Mouse (Mus musculus): ENCODE results near the gene Nadk. TPM values are rescaled to one million over a fixed set of nuclear protein-coding genes. Genes with fewer than 3 reads are reported as not detected.

Nadk gene
- 88.4 and 96.1 TPM in 2 replicates for polyA plus RNA-seq (2015; fragmentation: Nextera tagmentation; extraction: Ambion mirVana)

GRCm38 (mm10) chr4:155561661-155562442 lies at the start of gene Nadk:
Nadk (plus strand) TSS chr4:155562378.
- H3K27me3 ChIP-seq: no peaks in the 10 kb centered on the region
- peaks cover 44% of the 10 kb centered on the region for H3K36me3 ChIP-seq
- peak within 1 kb of the TSS; percentile 88 for H3K27ac ChIP-seq
- peak within 1 kb of the TSS; percentile 65 for H3K4me3 ChIP-seq
- peak within 1 kb of the TSS; percentile 66 for H3K4me2 ChIP-seq (replicated peaks)
- 65% methylated on average over 7 of the region's 7 CpGs for WGBS
- no peak for ATAC-seq (ENCODE audit: low FRiP score, low read depth)
- H3K9ac ChIP-seq: peak within 1 kb of the TSS; percentile 58
- no peaks in the 10 kb centered on the region for H3K9me3 ChIP-seq
- peaks cover 48% of the 10 kb centered on the region for H3K4me1 ChIP-seq

- Histone ChIP-seq H3K4me3 (no peak overlapping the region), H3K36me3 (peaks cover 22% of the 10 kb centered on the region), H3K27ac (no peak overlapping the region), H3K27me3 (no peaks in the 10 kb centered on the region), H3K9ac (no peak overlapping the region), H3K4me2 (replicated peaks) (no peak overlapping the region), H3K9me3 (no peaks in the 10 kb centered on the region), H3K4me1 (peaks cover 4% of the 10 kb centered on the region; the same call in 1 of the 2 replicates)
- WGBS: 96% methylated on average over 2 of the region's 2 CpGs
- no peak for ATAC-seq (ENCODE audit: low FRiP score, low read depth)
Measured at GRCm38 (mm10) chr4:155514810-155515209, 47.4 kb upstream of the Nadk start.

- Histone ChIP-seq H3K9me3 (no peaks in the 10 kb centered on the region), H3K4me2 (replicated peaks) (no peak overlapping the region), H3K27ac (no peak overlapping the region), H3K4me1 (no peaks in the 10 kb centered on the region), H3K4me3 (no peak overlapping the region), H3K9ac (no peak overlapping the region), H3K36me3 (peaks cover 31% of the 10 kb centered on the region), H3K27me3 (no peaks in the 10 kb centered on the region)
- no peak for ATAC-seq (ENCODE audit: low FRiP score, low read depth)
- WGBS: 89% methylated on average over 7 of the region's 7 CpGs
Measured at GRCm38 (mm10) chr4:155517948-155518517, 44.1 kb upstream of the Nadk start.

GRCm38 (mm10) chr4:155522327-155522726 lies 39.9 kb upstream of the Nadk start:
- no peak overlapping the region for H3K27ac ChIP-seq
- no peaks in the 10 kb centered on the region for H3K9me3 ChIP-seq
- H3K36me3 ChIP-seq: peaks cover 39% of the 10 kb centered on the region
- no peak overlapping the region for H3K4me3 ChIP-seq
- no peaks in the 10 kb centered on the region for H3K27me3 ChIP-seq
- ATAC-seq (ENCODE audit: low FRiP score, low read depth): no peak
- H3K4me1 ChIP-seq: no peaks in the 10 kb centered on the region
- no peak overlapping the region for H3K9ac ChIP-seq
- H3K4me2 ChIP-seq (replicated peaks): no peak overlapping the region
- 56% methylated on average over 7 of the region's 7 CpGs for WGBS

GRCm38 (mm10) chr4:155525751-155526150 lies 36.4 kb upstream of the Nadk start:
- Histone ChIP-seq H3K4me2 (replicated peaks) (no peak overlapping the region), H3K4me1 (no peaks in the 10 kb centered on the region), H3K9ac (no peak overlapping the region), H3K4me3 (no peak overlapping the region), H3K27me3 (no peaks in the 10 kb centered on the region), H3K9me3 (no peaks in the 10 kb centered on the region), H3K27ac (no peak overlapping the region), H3K36me3 (peaks cover 64% of the 10 kb centered on the region)
- no peak for ATAC-seq (ENCODE audit: low FRiP score, low read depth)
- 83% methylated on average over 5 of the region's 5 CpGs for WGBS

- Histone ChIP-seq H3K27me3 (no peaks in the 10 kb centered on the region), H3K9me3 (no peaks in the 10 kb centered on the region), H3K4me2 (replicated peaks) (no peak overlapping the region), H3K4me3 (no peak overlapping the region), H3K36me3 (peaks cover 75% of the 10 kb centered on the region), H3K9ac (no peak overlapping the region), H3K27ac (no peak overlapping the region), H3K4me1 (no peaks in the 10 kb centered on the region)
- 82% methylated on average over 3 of the region's 3 CpGs for WGBS
- ATAC-seq (ENCODE audit: low FRiP score, low read depth): no peak
Measured at GRCm38 (mm10) chr4:155529294-155529693, 32.9 kb upstream of the Nadk start.

GRCm38 (mm10) chr4:155549993-155550392 lies 12.2 kb upstream of the Nadk start:
- no peaks in the 10 kb centered on the region for H3K4me1 ChIP-seq
- H3K9ac ChIP-seq: no peak overlapping the region
- no peak overlapping the region for H3K4me3 ChIP-seq
- WGBS: 92% methylated on average over 7 of the region's 7 CpGs
- H3K27ac ChIP-seq: no peak overlapping the region
- no peaks in the 10 kb centered on the region for H3K9me3 ChIP-seq
- ATAC-seq (ENCODE audit: low FRiP score, low read depth): no peak
- no peaks in the 10 kb centered on the region for H3K27me3 ChIP-seq
- peaks cover 85% of the 10 kb centered on the region for H3K36me3 ChIP-seq
- no peak overlapping the region for H3K4me2 ChIP-seq (replicated peaks)

GRCm38 (mm10) chr4:155550446-155550845 lies 11.7 kb upstream of the Nadk start:
- H3K4me2 ChIP-seq (replicated peaks): no peak overlapping the region
- no peak overlapping the region for H3K27ac ChIP-seq
- peaks cover 85% of the 10 kb centered on the region for H3K36me3 ChIP-seq
- no peaks in the 10 kb centered on the region for H3K9me3 ChIP-seq
- H3K4me3 ChIP-seq: no peak overlapping the region
- no peaks in the 10 kb centered on the region for H3K27me3 ChIP-seq
- no peak for ATAC-seq (ENCODE audit: low FRiP score, low read depth)
- WGBS: 90% methylated on average over 2 of the region's 2 CpGs
- no peak overlapping the region for H3K9ac ChIP-seq
- no peaks in the 10 kb centered on the region for H3K4me1 ChIP-seq

- Histone ChIP-seq H3K4me3 (no peak overlapping the region), H3K36me3 (peaks cover 85% of the 10 kb centered on the region), H3K4me2 (replicated peaks) (no peak overlapping the region), H3K27ac (no peak overlapping the region), H3K4me1 (no peaks in the 10 kb centered on the region), H3K9me3 (no peaks in the 10 kb centered on the region), H3K27me3 (no peaks in the 10 kb centered on the region), H3K9ac (no peak overlapping the region)
- 94% methylated on average over 4 of the region's 4 CpGs for WGBS
- ATAC-seq (ENCODE audit: low FRiP score, low read depth): no peak
Measured at GRCm38 (mm10) chr4:155551073-155551472, 11.1 kb upstream of the Nadk start.

GRCm38 (mm10) chr4:155552917-155553532 lies 9.2 kb upstream of the Nadk start:
- Histone ChIP-seq H3K4me3 (no peak overlapping the region), H3K36me3 (peaks cover 96% of the 10 kb centered on the region), H3K4me1 (no peaks in the 10 kb centered on the region), H3K4me2 (replicated peaks) (no peak overlapping the region), H3K9me3 (no peaks in the 10 kb centered on the region), H3K9ac (no peak overlapping the region), H3K27ac (no peak overlapping the region), H3K27me3 (no peaks in the 10 kb centered on the region)
- 94% methylated on average over 6 of the region's 6 CpGs for WGBS
- ATAC-seq (ENCODE audit: low FRiP score, low read depth): no peak

- Histone ChIP-seq H3K4me1 (no peaks in the 10 kb centered on the region), H3K9me3 (no peaks in the 10 kb centered on the region), H3K36me3 (peaks cover 99% of the 10 kb centered on the region), H3K9ac (no peak overlapping the region), H3K27me3 (no peaks in the 10 kb centered on the region), H3K4me2 (replicated peaks) (no peak overlapping the region), H3K27ac (no peak overlapping the region), H3K4me3 (no peak overlapping the region)
- ATAC-seq (ENCODE audit: low FRiP score, low read depth): no peak
- WGBS: 89% methylated on average over 4 of the region's 4 CpGs
Measured at GRCm38 (mm10) chr4:155554880-155555279, 7.3 kb upstream of the Nadk start.

- Histone ChIP-seq H3K27me3 (no peaks in the 10 kb centered on the region), H3K9me3 (no peaks in the 10 kb centered on the region), H3K4me1 (peaks cover 2% of the 10 kb centered on the region; the same call in 1 of the 2 replicates), H3K36me3 (peaks cover 99% of the 10 kb centered on the region), H3K4me3 (no peak overlapping the region), H3K9ac (no peak overlapping the region), H3K27ac (no peak overlapping the region), H3K4me2 (replicated peaks) (no peak overlapping the region)
- 72% methylated on average over 1 of the region's 1 CpGs for WGBS
- ATAC-seq (ENCODE audit: low FRiP score, low read depth): no peak
Measured at GRCm38 (mm10) chr4:155555464-155555863, 6.7 kb upstream of the Nadk start.
